Mouse (Mus musculus): Measurements from ENCODE around the gene Klhl22. TPM values are rescaled to one million over a fixed set of nuclear protein-coding genes. Genes with fewer than 3 reads are reported as not detected.

Gene Klhl22
- polyA plus RNA-seq, 1 experiment from 2014 or later = 25.4 TPM

DNA sequence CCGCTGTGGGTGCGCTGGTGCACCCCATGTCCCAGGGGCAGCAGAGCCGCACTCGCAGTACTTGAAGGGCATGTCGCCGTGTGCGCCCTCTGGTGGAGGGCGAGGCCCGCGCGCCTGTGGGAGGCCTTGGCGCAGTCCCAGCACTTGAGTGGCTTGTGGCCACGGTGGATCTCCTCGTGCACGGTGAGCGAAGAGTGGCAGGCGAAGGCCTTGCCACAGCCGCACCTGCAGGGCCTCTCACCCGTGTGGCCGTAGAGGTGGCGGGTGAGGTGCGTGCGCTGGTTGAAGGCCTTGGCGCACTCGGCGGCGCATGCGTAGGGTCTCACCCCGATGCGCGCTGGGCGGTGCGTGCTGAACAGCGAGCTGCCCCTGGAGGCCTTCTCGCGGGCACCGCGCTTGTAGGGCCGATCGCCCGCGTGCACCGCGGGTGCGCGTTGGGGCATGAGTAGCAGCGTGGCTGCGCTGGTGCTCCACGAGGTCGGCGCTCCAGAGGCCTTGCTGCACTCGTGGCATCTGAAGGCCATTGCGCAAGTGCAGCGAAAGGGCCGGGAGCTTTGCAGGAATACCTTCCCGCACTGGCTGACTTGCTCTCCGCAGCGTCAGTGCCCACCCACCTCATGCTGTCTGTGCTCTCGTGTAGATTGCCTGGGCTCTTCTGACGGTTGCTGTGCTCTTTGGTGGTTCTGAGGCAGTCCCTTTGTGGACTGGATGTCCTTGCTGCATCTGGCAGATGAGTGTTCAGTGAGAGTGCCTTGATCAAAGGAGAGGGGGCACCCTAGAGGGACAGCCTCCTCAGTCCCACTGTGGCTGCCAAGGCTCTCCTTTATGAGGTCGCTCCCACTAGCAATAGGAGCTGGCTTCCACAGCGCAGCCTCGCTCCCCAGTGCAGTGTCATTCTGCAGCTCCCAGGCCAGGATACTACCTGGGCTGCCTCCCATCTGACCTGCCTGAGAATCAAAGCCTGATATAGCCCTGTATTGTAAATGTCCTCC lies 56.3 kb downstream of the Klhl22 start:
- Histone ChIP-seq H3K27me3 (replicated peaks; ENCODE audit: insufficient read depth, low read length) (0 out of 2 replicates have a peak, but pooled peaks cover 3% of the 10 kb centered on the region), H3K9ac (replicated peaks; ENCODE audit: low read depth) (no peak overlapping the region), H3K4me2 (replicated peaks; ENCODE audit: low read depth, low read length) (peak overlapping the region; percentile 74), H3K36me3 (ENCODE audit: insufficient read depth, low read length) (no peaks in the 10 kb centered on the region), H3K4me3 (ENCODE audit: low read depth, low read length) (peak overlapping the region; percentile 35), H3K9me3 (ENCODE audit: low read length) (no peaks in the 10 kb centered on the region), H3K27ac (ENCODE audit: low read length) (no peak overlapping the region), H3K4me1 (ENCODE audit: insufficient read depth, low read depth, low read length) (peaks cover 4% of the 10 kb centered on the region; the same call in 1 of the 2 replicates)
- TF ChIP-seq EP300 (IDR thresholded peaks at IDR 0.05) (no peak), CTCF (IDR thresholded peaks at IDR 0.05) (peak; percentile 97)
- DNase-seq (ENCODE audit: low spot score) (peak; percentile 82), ATAC-seq (peak; percentile 78)
- 4% methylated on average over 55 of the region's 63 CpGs for WGBS

DNA sequence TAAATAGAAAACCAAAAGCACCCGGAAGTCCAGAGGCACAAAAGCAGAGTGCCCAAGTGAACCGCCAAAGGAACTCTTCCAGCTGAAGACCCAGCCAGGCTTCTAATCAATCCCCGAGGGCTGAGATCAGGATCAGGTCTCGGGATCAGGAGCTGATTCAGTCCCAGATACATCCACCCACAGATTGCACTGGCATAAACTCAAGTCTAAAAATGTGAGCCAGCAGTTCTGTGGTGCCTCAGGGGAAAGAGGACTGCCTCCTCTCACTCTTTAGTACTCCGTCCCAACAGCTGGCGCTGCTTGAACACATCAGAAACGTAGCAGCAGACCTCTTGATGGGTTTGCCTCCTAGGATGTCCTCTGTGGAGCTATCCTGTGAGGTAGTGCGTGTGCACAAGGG lies 57.1 kb downstream of the Klhl22 start:
- peaks cover 4% of the 10 kb centered on the region; the same call in 1 of the 2 replicates for H3K4me1 ChIP-seq (ENCODE audit: insufficient read depth, low read depth, low read length)
- WGBS = 77% methylated on average over 8 of the region's 8 CpGs
- H3K36me3 ChIP-seq (ENCODE audit: insufficient read depth, low read length) = no peaks in the 10 kb centered on the region
- TF ChIP-seq CTCF (IDR thresholded peaks at IDR 0.05) (no peak), EP300 (IDR thresholded peaks at IDR 0.05) (no peak)
- 0 out of 2 replicates have a peak, but pooled peaks cover 3% of the 10 kb centered on the region for H3K27me3 ChIP-seq (replicated peaks; ENCODE audit: insufficient read depth, low read length)
- H3K4me2 ChIP-seq (replicated peaks; ENCODE audit: low read depth, low read length) = no peak overlapping the region
- no peak overlapping the region for H3K27ac ChIP-seq (ENCODE audit: low read length)
- H3K9me3 ChIP-seq (ENCODE audit: low read length) = no peaks in the 10 kb centered on the region
- no peak overlapping the region for H3K9ac ChIP-seq (replicated peaks; ENCODE audit: low read depth)
- ATAC-seq (no peak), DNase-seq (ENCODE audit: low spot score) (no peak)
- H3K4me3 ChIP-seq (ENCODE audit: low read depth, low read length) = no peak overlapping the region

GRCm38 (mm10) chr16:17826500-17826899 lies 67.1 kb downstream of the Klhl22 start:
- no peaks in the 10 kb centered on the region for H3K9me3 ChIP-seq (ENCODE audit: low read length)
- WGBS = 71% methylated on average over 2 of the region's 2 CpGs
- DNase-seq (ENCODE audit: low spot score) = no peak
- H3K4me1 ChIP-seq (ENCODE audit: insufficient read depth, low read depth, low read length) = no peaks in the 10 kb centered on the region
- no peak overlapping the region for H3K4me3 ChIP-seq (ENCODE audit: low read depth, low read length)
- H3K4me2 ChIP-seq (replicated peaks; ENCODE audit: low read depth, low read length) = no peak overlapping the region
- peaks cover 10% of the 10 kb centered on the region for H3K27me3 ChIP-seq (replicated peaks; ENCODE audit: insufficient read depth, low read length)
- H3K27ac ChIP-seq (ENCODE audit: low read length) = no peak overlapping the region
- TF ChIP-seq CTCF (IDR thresholded peaks at IDR 0.05) (no peak), EP300 (IDR thresholded peaks at IDR 0.05) (no peak)
- ATAC-seq = no peak
- no peak overlapping the region for H3K9ac ChIP-seq (replicated peaks; ENCODE audit: low read depth)
- H3K36me3 ChIP-seq (ENCODE audit: insufficient read depth, low read length) = no peaks in the 10 kb centered on the region

DNA sequence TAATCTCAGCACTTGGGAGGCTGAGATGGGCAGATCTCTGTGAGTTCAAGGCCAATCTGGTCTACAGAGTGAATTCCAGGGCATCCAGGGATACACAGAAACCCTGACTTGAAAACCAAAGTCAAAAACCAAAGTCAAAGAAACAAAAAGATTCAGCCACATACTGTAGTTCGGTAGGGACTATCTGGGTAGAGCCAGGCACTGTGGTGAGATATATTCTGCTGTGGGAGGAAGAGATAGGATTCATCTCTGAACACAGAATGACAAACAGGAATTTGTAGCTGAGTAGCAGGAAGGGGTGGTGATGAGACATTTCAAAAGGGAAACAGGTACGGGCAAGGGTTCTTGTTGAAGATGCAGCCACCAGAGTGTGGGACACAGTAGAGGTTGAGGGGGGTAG lies 68.8 kb downstream of the Klhl22 start:
- Histone ChIP-seq H3K27ac (ENCODE audit: low read length) (no peak overlapping the region), H3K4me3 (ENCODE audit: low read depth, low read length) (no peak overlapping the region), H3K4me1 (ENCODE audit: insufficient read depth, low read depth, low read length) (peaks cover 3% of the 10 kb centered on the region; the same call in 1 of the 2 replicates), H3K9ac (replicated peaks; ENCODE audit: low read depth) (no peak overlapping the region), H3K4me2 (replicated peaks; ENCODE audit: low read depth, low read length) (no peak overlapping the region), H3K36me3 (ENCODE audit: insufficient read depth, low read length) (no peaks in the 10 kb centered on the region), H3K27me3 (replicated peaks; ENCODE audit: insufficient read depth, low read length) (peaks cover 27% of the 10 kb centered on the region), H3K9me3 (ENCODE audit: low read length) (no peaks in the 10 kb centered on the region)
- ATAC-seq (no peak), DNase-seq (ENCODE audit: low spot score) (no peak)
- TF ChIP-seq CTCF (IDR thresholded peaks at IDR 0.05) (no peak), EP300 (IDR thresholded peaks at IDR 0.05) (no peak)
- WGBS = 85% methylated on average over 2 of the region's 2 CpGs

- ATAC-seq = no peak
- H3K4me3 ChIP-seq (ENCODE audit: low read depth, low read length) = no peak overlapping the region
- no peak overlapping the region for H3K27ac ChIP-seq (ENCODE audit: low read length)
- H3K9ac ChIP-seq (replicated peaks; ENCODE audit: low read depth) = no peak overlapping the region
- 63% methylated on average over 3 of the region's 3 CpGs for WGBS
- H3K27me3 ChIP-seq (replicated peaks; ENCODE audit: insufficient read depth, low read length) = peaks cover 31% of the 10 kb centered on the region
- no peaks in the 10 kb centered on the region for H3K9me3 ChIP-seq (ENCODE audit: low read length)
- no peak for DNase-seq (ENCODE audit: low spot score)
- peaks cover 5% of the 10 kb centered on the region; the same call in 1 of the 2 replicates for H3K4me1 ChIP-seq (ENCODE audit: insufficient read depth, low read depth, low read length)
- TF ChIP-seq CTCF (IDR thresholded peaks at IDR 0.05) (no peak), EP300 (IDR thresholded peaks at IDR 0.05) (no peak)
- H3K4me2 ChIP-seq (replicated peaks; ENCODE audit: low read depth, low read length) = no peak overlapping the region
- no peaks in the 10 kb centered on the region for H3K36me3 ChIP-seq (ENCODE audit: insufficient read depth, low read length)
Observed at GRCm38 (mm10) chr16:17828867-17829266, 69.4 kb downstream of the Klhl22 start.

GRCm38 (mm10) chr16:17830385-17831178 lies 71.2 kb downstream of the Klhl22 start:
- DNase-seq (ENCODE audit: low spot score) (no peak), ATAC-seq (no peak)
- H3K4me3 ChIP-seq (ENCODE audit: low read depth, low read length) = no peak overlapping the region
- no peaks in the 10 kb centered on the region for H3K36me3 ChIP-seq (ENCODE audit: insufficient read depth, low read length)
- H3K27me3 ChIP-seq (replicated peaks; ENCODE audit: insufficient read depth, low read length) = peaks cover 48% of the 10 kb centered on the region
- TF ChIP-seq EP300 (IDR thresholded peaks at IDR 0.05) (no peak), CTCF (IDR thresholded peaks at IDR 0.05) (no peak)
- no peak overlapping the region for H3K9ac ChIP-seq (replicated peaks; ENCODE audit: low read depth)
- no peaks in the 10 kb centered on the region for H3K9me3 ChIP-seq (ENCODE audit: low read length)
- no peak overlapping the region for H3K27ac ChIP-seq (ENCODE audit: low read length)
- no peak overlapping the region for H3K4me2 ChIP-seq (replicated peaks; ENCODE audit: low read depth, low read length)
- WGBS = 67% methylated on average over 10 of the region's 10 CpGs
- peaks cover 5% of the 10 kb centered on the region; the same call in 1 of the 2 replicates for H3K4me1 ChIP-seq (ENCODE audit: insufficient read depth, low read depth, low read length)

Measured in lung, postnatal 0 days (tissue).